Mouse (Mus musculus) liver, embryonic 14.5 days (tissue): ENCODE measurements around the gene Asb17.
A peak's percentile ranks its signal among the peaks of the same experiment; 100 is the strongest.

ENCODE experiments used
- CTCF ChIP-seq: IDR thresholded peaks from 2 replicates; pipeline ENCODE4 v1.5.1; 2016; ENCODE audit warnings: antibody characterized with exemption, low read depth, control low read depth
- EP300 ChIP-seq: IDR thresholded peaks from 2 replicates; pipeline ENCODE4 v1.6.1; 2016; ENCODE audit warnings: antibody characterized with exemption, low read depth

DNA sequence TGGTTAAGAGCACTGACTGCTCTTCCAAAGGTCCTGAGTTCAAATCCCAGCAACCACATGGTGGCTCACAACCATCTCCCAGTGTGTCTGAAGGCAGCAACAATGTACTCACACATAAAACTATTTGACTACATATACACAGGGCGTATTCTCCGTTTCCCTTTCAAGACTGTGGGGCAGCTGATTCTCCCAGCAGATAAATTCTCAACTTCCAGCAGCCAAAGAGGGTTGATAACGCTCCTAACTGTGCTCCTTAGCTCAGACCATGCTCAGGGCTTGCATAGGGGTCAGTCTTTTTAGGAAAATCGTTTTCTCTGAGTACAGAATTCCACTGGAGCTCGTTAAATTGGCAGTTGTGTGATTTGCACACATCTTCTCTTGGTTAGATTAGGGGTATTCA lies 43.3 kb upstream of the Asb17 start:
- no peak for TF ChIP-seq CTCF
- peak; percentile 42; the same call in 1 of the 2 replicates for TF ChIP-seq EP300
